Mouse (Mus musculus) neural tube, embryonic 11.5 days (tissue): ENCODE data around the gene Clec4f. TPM values are rescaled to one million over a fixed set of nuclear protein-coding genes. Genes with fewer than 3 reads are reported as not detected.
A peak's percentile ranks its signal among the peaks of the same experiment; 100 is the strongest.

ENCODE experiments used
- ATAC-seq: fragments of 200-750 bp; cut with Nextera tagmentation; 2 replicates; pipeline ENCODE4 v1.8.0; 2017; ENCODE audit warnings: moderate number of reproducible peaks, mild to moderate bottlenecking, moderate TSS enrichment, moderate library complexity; ENCODE audit not compliant: insufficient read depth, low FRiP score, low TSS enrichment
- DNase-seq: peaks from one replicate; pipeline ENCODE4 v3.0.0-alpha.2; 2015; ENCODE audit warnings: low spot score
- H3K27ac ChIP-seq: fragments of 300-500 bp; sonication (generic); 2 replicates; pipeline ENCODE4 v1.5.1; 2014; ENCODE audit warnings: low read depth, mild to moderate bottlenecking, low read length
- H3K27me3 ChIP-seq: fragments of 300-500 bp; sonication (generic); 2 replicates; pipeline ENCODE4 v1.6.1; 2014; ENCODE audit warnings: mild to moderate bottlenecking, low read length, mixed read lengths; ENCODE audit not compliant: control insufficient read depth, insufficient read depth
- H3K36me3 ChIP-seq: fragments of 300-500 bp; sonication (generic); 2 replicates; pipeline ENCODE4 v1.6.1; 2014; ENCODE audit warnings: mild to moderate bottlenecking, low read length, moderate library complexity, mixed read lengths; ENCODE audit not compliant: control insufficient read depth, insufficient read depth
- H3K4me1 ChIP-seq: fragments of 300-500 bp; sonication (generic); 2 replicates; pipeline ENCODE4 v1.6.1; 2014; ENCODE audit warnings: low read length, mixed read lengths; ENCODE audit not compliant: control insufficient read depth, insufficient read depth
- H3K4me2 ChIP-seq: fragments of 300-500 bp; sonication (generic); 2 replicates; pipeline ENCODE4 v1.6.1; 2014; ENCODE audit warnings: low read depth, mild to moderate bottlenecking, moderate library complexity
- H3K4me3 ChIP-seq: fragments of 300-500 bp; sonication (generic); 2 replicates; pipeline ENCODE4 v1.5.1; 2014; ENCODE audit warnings: low read depth, low read length
- H3K9ac ChIP-seq: fragments of 300-500 bp; sonication (generic); 2 replicates; pipeline ENCODE4 v1.6.1; 2014; ENCODE audit warnings: mild to moderate bottlenecking, low read length
- H3K9me3 ChIP-seq: fragments of 300-500 bp; sonication (generic); 2 replicates; pipeline ENCODE4 v1.6.1; 2016; ENCODE audit warnings: low read length; ENCODE audit not compliant: control insufficient read depth
- WGBS: fragments of 180-500 bp; shearing (Covaris S2); extraction: QIAGEN DNeasy Blood & Tissue Kit; methylation state at CpG from one replicate; pipeline ENCODE4 v1.1.7; 2014; 5-methylcytosine and 5-hydroxymethylcytosine counted together
- polyA plus RNA-seq: library from polyadenylated mRNA; unstranded; fragments of >200 nt; fragmentation: Nextera tagmentation; extraction: Ambion mirVana; gene quantifications from 2 replicates; pipeline ENCODE4 v1.2.1, GENCODE M21; 2014

The Clec4f gene
- polyA plus RNA-seq, 1 experiment from 2014 or later: not detected

DNA sequence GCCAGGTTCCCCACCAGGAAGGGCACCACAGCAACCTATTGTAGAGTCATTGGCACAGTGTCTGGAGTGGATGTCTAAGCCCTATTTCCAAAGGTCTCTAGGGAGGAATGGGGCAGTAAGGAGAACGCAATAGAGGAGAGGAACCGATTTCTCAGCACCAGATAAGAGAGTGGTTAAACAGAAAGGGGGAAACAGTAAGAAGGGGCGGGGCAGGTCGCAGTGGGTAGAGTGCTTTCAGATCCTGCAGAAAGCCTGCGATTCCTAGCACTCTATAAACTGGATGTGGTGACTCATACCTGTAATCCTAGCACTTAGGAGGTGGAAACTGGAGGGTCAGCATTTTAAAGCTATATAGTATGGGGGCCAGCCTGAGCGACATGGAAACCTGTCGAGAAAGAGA is 40.7 kb upstream of the Clec4f start:
- 1% methylated on average over 7 of the region's 7 CpGs for WGBS
- Histone ChIP-seq H3K9me3 (no peaks in the 10 kb centered on the region), H3K9ac (no peak overlapping the region), H3K4me3 (no peak overlapping the region), H3K27me3 (peaks cover 94% of the 10 kb centered on the region), H3K4me1 (no peaks in the 10 kb centered on the region), H3K4me2 (no peak overlapping the region), H3K36me3 (no peaks in the 10 kb centered on the region), H3K27ac (no peak overlapping the region)
- DNase-seq (no peak), ATAC-seq (no peak)

DNA sequence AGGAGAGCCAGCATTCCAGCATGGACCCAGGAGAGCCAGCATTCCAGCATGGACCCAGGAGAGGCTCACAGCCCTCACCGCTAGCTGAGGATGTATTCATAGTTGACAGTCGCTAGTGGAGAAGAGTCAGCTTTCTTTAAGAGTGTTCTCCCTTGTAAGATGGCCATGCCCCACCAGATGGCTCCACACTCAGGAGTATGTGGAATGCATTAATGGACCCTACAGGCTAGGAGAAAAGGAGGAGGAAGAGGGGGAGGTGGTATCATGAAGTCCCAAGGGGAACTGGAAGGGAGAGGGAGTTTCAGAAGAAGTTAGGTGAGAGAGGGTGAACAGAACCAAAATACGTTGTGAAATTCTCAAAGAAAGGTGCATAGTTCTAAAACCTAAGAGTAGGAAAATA is 39.7 kb upstream of the Clec4f start:
- no peak for DNase-seq
- no peak for ATAC-seq
- peaks cover 93% of the 10 kb centered on the region for H3K27me3 ChIP-seq
- H3K9ac ChIP-seq: no peak overlapping the region
- no peak overlapping the region for H3K4me2 ChIP-seq
- H3K4me3 ChIP-seq: no peak overlapping the region
- no peaks in the 10 kb centered on the region for H3K9me3 ChIP-seq
- no peak overlapping the region for H3K27ac ChIP-seq
- WGBS: 1% methylated on average over 3 of the region's 3 CpGs
- no peaks in the 10 kb centered on the region for H3K4me1 ChIP-seq
- no peaks in the 10 kb centered on the region for H3K36me3 ChIP-seq

- H3K27me3 ChIP-seq: peaks cover 77% of the 10 kb centered on the region
- peak; percentile 59 for DNase-seq
- no peak overlapping the region for H3K4me2 ChIP-seq
- H3K9me3 ChIP-seq: no peaks in the 10 kb centered on the region
- no peaks in the 10 kb centered on the region for H3K4me1 ChIP-seq
- no peak for ATAC-seq
- no peak overlapping the region for H3K4me3 ChIP-seq
- 0% methylated on average over 9 of the region's 9 CpGs for WGBS
- H3K27ac ChIP-seq: no peak overlapping the region
- H3K36me3 ChIP-seq: no peaks in the 10 kb centered on the region
- H3K9ac ChIP-seq: no peak overlapping the region
Measured at GRCm38 (mm10) chr6:83693835-83694234, 37.8 kb upstream of the Clec4f start.

GRCm38 (mm10) chr6:83692962-83693361 is 37.0 kb upstream of the Clec4f start:
- ATAC-seq: no peak
- Histone ChIP-seq H3K9me3 (no peaks in the 10 kb centered on the region), H3K4me1 (no peaks in the 10 kb centered on the region), H3K36me3 (no peaks in the 10 kb centered on the region), H3K4me3 (no peak overlapping the region), H3K27me3 (peaks cover 73% of the 10 kb centered on the region), H3K27ac (no peak overlapping the region), H3K9ac (no peak overlapping the region), H3K4me2 (no peak overlapping the region)
- DNase-seq: no peak
- WGBS: under 1% methylated on average over 12 of the region's 12 CpGs

DNA sequence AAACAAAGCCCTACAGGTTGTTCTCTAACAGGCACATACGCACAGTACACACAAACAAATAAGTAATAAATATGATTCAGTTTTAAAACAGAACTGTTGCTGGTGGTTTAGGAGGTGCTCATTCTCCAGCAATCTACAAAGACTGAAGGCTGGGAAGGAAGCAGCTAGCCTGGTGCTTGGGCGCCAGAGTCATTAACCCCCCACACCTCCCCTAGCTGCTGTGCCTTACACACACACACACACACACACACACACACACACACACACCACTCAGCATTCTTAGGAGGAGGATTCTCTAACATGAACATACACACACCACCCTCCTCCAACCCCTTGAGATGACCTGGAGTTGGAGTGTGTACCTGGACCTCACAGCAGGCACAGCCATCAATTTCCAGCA is 34.9 kb upstream of the Clec4f start:
- Histone ChIP-seq H3K4me2 (no peak overlapping the region), H3K9me3 (no peaks in the 10 kb centered on the region), H3K27ac (no peak overlapping the region), H3K36me3 (no peaks in the 10 kb centered on the region), H3K4me1 (no peaks in the 10 kb centered on the region), H3K9ac (no peak overlapping the region), H3K4me3 (no peak overlapping the region), H3K27me3 (peaks cover 53% of the 10 kb centered on the region)
- ATAC-seq: no peak
- DNase-seq: no peak
- WGBS: 52% methylated on average over 2 of the region's 2 CpGs

GRCm38 (mm10) chr6:83690277-83690676 is 34.3 kb upstream of the Clec4f start:
- H3K4me3 ChIP-seq: no peak overlapping the region
- H3K9me3 ChIP-seq: no peaks in the 10 kb centered on the region
- DNase-seq (peak; percentile 50), ATAC-seq (no peak)
- no peaks in the 10 kb centered on the region for H3K36me3 ChIP-seq
- WGBS: 18% methylated on average over 4 of the region's 5 CpGs
- no peaks in the 10 kb centered on the region for H3K4me1 ChIP-seq
- peaks cover 46% of the 10 kb centered on the region for H3K27me3 ChIP-seq
- H3K9ac ChIP-seq: no peak overlapping the region
- no peak overlapping the region for H3K4me2 ChIP-seq
- no peak overlapping the region for H3K27ac ChIP-seq

DNA sequence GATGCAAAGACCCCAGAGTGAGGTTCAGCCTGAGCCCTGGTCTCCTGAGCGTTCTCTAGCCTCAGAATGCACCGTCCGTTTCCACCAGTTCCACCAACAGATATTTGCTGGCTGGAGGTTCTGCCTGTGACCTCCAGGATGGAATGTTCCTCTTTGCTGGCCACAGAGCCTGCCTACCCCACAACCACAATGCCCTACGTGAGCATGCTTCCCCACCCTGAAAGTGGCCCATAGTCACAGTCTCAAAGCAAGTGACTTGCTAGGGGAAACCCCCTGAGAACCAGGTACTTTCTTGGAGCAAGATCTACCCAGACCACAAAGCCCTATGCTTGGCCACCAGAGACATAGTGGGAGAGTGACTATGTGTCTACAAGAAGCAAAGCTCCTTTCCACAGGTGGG is 33.4 kb upstream of the Clec4f start:
- 88% methylated on average over 4 of the region's 4 CpGs for WGBS

GRCm38 (mm10) chr6:83677757-83678156 is 21.8 kb upstream of the Clec4f start, which contains the start of gene Cd207:
TSS of gene Cd207 (minus strand) at chr6:83677857.
- no peak within 1 kb of the TSS for H3K4me2 ChIP-seq
- WGBS: 71% methylated on average over 4 of the region's 4 CpGs
- H3K36me3 ChIP-seq: no peaks in the 10 kb centered on the region
- no peaks in the 10 kb centered on the region for H3K9me3 ChIP-seq
- H3K27me3 ChIP-seq: no peaks in the 10 kb centered on the region
- no peak within 1 kb of the TSS for H3K4me3 ChIP-seq
- H3K27ac ChIP-seq: no peak within 1 kb of the TSS
- DNase-seq (no peak), ATAC-seq (no peak)
- no peak within 1 kb of the TSS for H3K9ac ChIP-seq
- H3K4me1 ChIP-seq: no peaks in the 10 kb centered on the region

More for the DNA sequence above, 33.4 kb upstream of the Clec4f start:
- no peak overlapping the region for H3K27ac ChIP-seq
- no peaks in the 10 kb centered on the region for H3K4me1 ChIP-seq
- H3K9me3 ChIP-seq: no peaks in the 10 kb centered on the region
- H3K9ac ChIP-seq: no peak overlapping the region
- H3K36me3 ChIP-seq: no peaks in the 10 kb centered on the region
- peaks cover 38% of the 10 kb centered on the region for H3K27me3 ChIP-seq
- no peak overlapping the region for H3K4me3 ChIP-seq
- H3K4me2 ChIP-seq: no peak overlapping the region
- ATAC-seq (no peak), DNase-seq (no peak)

DNA sequence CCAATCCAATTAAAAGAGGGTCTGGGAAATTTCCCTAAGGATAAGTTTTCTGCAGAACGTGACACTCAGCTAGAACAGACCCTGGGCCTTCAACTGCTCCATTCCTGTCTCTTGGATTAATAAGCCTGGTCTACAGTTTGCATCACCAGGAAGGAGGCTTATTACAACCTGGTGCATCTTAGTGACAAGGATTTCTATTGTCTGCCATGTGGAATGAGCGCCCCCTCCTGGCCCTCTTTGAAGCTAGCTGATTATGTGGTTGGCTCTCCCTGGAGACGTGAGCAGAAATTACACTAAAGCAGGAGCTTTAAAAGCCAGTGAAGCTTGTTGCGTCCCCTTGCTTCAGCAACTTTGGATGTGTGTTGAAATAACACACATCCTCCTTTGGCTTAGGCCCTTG is 17.4 kb upstream of the Clec4f start:
- H3K9me3 ChIP-seq: no peaks in the 10 kb centered on the region
- no peaks in the 10 kb centered on the region for H3K4me1 ChIP-seq
- peak; percentile 83 for DNase-seq
- H3K27me3 ChIP-seq: no peaks in the 10 kb centered on the region
- no peak overlapping the region for H3K4me2 ChIP-seq
- WGBS: 8% methylated on average over 4 of the region's 4 CpGs
- H3K9ac ChIP-seq: no peak overlapping the region
- no peak overlapping the region for H3K4me3 ChIP-seq
- no peak overlapping the region for H3K27ac ChIP-seq
- ATAC-seq: no peak
- no peaks in the 10 kb centered on the region for H3K36me3 ChIP-seq
